Mouse (Mus musculus) midbrain, postnatal 0 days (tissue): Measurements from ENCODE around the gene Mrpl33. TPM values are rescaled to one million over a fixed set of nuclear protein-coding genes. Genes with fewer than 3 reads are reported as not detected.
"Not testable (repeated sequence)": the region's sequence is repeated elsewhere in the genome, so short reads cannot be mapped to it uniquely, and the experiment has no call there.

Experiments used
- ATAC-seq: fragments of 200-750 bp; cut with Nextera tagmentation; 2 replicates; pipeline ENCODE4 v1.8.0; 2017; ENCODE audit warnings: moderate number of reproducible peaks, mild to moderate bottlenecking, moderate TSS enrichment, moderate library complexity; ENCODE audit not compliant: low FRiP score
- DNase-seq: peaks from one replicate; pipeline ENCODE4 v3.0.0-alpha.2; 2015; ENCODE audit warnings: low spot score
- H3K27ac ChIP-seq: fragments of 300-500 bp; sonication (generic); 2 replicates; pipeline ENCODE4 v1.5.1; 2014; ENCODE audit warnings: low read depth, mild to moderate bottlenecking, low read length, mixed read lengths
- H3K27me3 ChIP-seq: fragments of 300-500 bp; sonication (generic); 2 replicates; pipeline ENCODE4 v1.6.1; 2014; ENCODE audit warnings: low read length, control low read depth, mixed read lengths; ENCODE audit not compliant: insufficient read depth
- H3K36me3 ChIP-seq: fragments of 300-500 bp; sonication (generic); 2 replicates; pipeline ENCODE4 v1.6.1; 2014; ENCODE audit warnings: low read length, control low read depth, mixed read lengths; ENCODE audit not compliant: insufficient read depth
- H3K4me1 ChIP-seq: fragments of 300-500 bp; sonication (generic); 2 replicates; pipeline ENCODE4 v1.6.1; 2014; ENCODE audit warnings: mild to moderate bottlenecking, control low read depth, antibody characterized with exemption, low read length, mixed read lengths; ENCODE audit not compliant: insufficient read depth
- H3K4me2 ChIP-seq: fragments of 300-500 bp; sonication (generic); 2 replicates; pipeline ENCODE4 v1.6.1; 2014; ENCODE audit warnings: low read depth, mild to moderate bottlenecking, low read length, mixed read lengths; ENCODE audit not compliant: poor library complexity, severe bottlenecking
- H3K4me3 ChIP-seq: fragments of 300-500 bp; sonication (generic); 2 replicates; pipeline ENCODE4 v1.5.1; 2014; ENCODE audit warnings: low read depth, mild to moderate bottlenecking, low read length, moderate library complexity
- H3K9ac ChIP-seq: fragments of 300-500 bp; sonication (generic); replicated peaks from 2 replicates; pipeline ENCODE4 v1.6.1; 2014; ENCODE audit warnings: mild to moderate bottlenecking, low read length, moderate library complexity, mixed read lengths; ENCODE audit not compliant: poor library complexity, severe bottlenecking
- H3K9me3 ChIP-seq: fragments of 300-500 bp; sonication (generic); 2 replicates; pipeline ENCODE4 v1.6.1; 2016; ENCODE audit warnings: low read length, control low read depth
- CTCF ChIP-seq: IDR thresholded peaks from 2 replicates; pipeline ENCODE4 v1.5.1; 2016; ENCODE audit warnings: antibody characterized with exemption, mild to moderate bottlenecking
- WGBS: fragments of 180-500 bp; shearing (Covaris S2); extraction: QIAGEN DNeasy Blood & Tissue Kit; methylation state at CpG from one replicate; pipeline ENCODE4 v1.1.7; 2014; 5-methylcytosine and 5-hydroxymethylcytosine counted together
- polyA plus RNA-seq: library from polyadenylated mRNA; unstranded; fragments of >200 nt; fragmentation: Nextera tagmentation; extraction: Ambion mirVana; gene quantifications from 2 replicates; pipeline ENCODE4 v1.2.1, GENCODE M21; 2015
- total RNA-seq: library from RNA; depleted of rRNA; stranded (reverse); fragments of >200 nt; gene quantifications from 2 replicates; pipeline ENCODE4 v1.2.3, GENCODE M21; 2014

The Mrpl33 gene
- total and polyA plus RNA-seq, 2 experiments from 2014 or later: 79.9 to 283 TPM

- ATAC-seq (no peak), DNase-seq (no peak)
- Histone ChIP-seq H3K27ac (no peak overlapping the region), H3K9ac (no peak overlapping the region), H3K4me2 (no peak overlapping the region), H3K4me1 (no peaks in the 10 kb centered on the region), H3K36me3 (peaks cover 5% of the 10 kb centered on the region; the same call in 1 of the 2 replicates), H3K4me3 (no peak overlapping the region), H3K9me3 (no peaks in the 10 kb centered on the region), H3K27me3 (no peaks in the 10 kb centered on the region)
- 40% methylated on average over 3 of the region's 3 CpGs for WGBS
- no peak for TF ChIP-seq CTCF
Measured at GRCm38 (mm10) chr5:31627117-31627516, 30.4 kb downstream of the Mrpl33 start.

DNA sequence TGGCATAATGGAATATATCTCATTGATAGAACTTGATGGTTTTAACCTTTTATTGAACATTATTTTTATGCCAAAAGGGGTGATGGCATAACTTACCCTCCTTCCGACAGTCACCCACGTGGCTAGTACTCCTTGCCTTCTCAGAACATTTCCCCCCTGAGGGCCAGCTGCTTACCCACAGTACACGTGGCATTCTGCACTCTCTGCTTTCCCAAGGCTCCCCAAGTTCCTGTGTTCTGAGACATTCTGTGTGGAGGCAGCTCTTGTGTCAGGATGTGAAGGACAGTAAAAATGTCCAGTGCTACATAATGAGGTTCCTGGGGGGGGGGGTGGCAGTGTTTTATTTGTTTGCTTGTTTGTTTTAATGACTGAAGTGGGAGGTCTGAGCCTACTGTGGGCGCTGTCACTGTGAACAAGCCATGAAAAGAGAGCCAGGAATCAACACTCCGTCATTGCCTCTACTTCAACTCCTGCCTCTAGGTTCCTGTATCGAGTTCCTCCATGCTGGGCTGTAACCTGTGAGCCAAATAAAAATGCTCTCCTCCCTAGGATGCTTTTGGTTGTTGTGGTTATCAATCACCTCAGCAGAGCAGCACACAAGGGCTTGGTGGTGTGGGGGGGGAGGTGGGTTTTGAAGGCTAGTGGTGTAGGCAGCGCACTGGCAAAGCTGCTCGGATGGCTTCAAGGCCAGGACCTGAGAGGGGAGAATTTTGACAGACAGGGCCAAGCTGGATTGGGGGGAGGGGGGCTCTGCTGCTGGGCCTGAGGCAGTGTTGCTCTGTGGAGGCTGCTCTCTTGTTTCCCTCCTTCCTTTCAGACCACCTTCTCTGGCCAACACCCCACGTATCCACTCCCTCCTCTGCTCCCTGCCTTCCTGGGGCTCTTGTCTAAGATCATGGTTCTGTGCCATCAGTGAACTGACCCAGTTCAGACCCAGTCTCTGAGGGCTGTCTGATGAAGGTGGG is 31.1 kb downstream of the Mrpl33 start:
- H3K4me3 ChIP-seq: no peak overlapping the region
- no peak overlapping the region for H3K4me2 ChIP-seq
- H3K36me3 ChIP-seq: peaks cover 5% of the 10 kb centered on the region; the same call in 1 of the 2 replicates
- H3K27me3 ChIP-seq: no peaks in the 10 kb centered on the region
- DNase-seq: no peak
- H3K4me1 ChIP-seq: no peaks in the 10 kb centered on the region
- no peak overlapping the region for H3K27ac ChIP-seq
- no peak overlapping the region for H3K9ac ChIP-seq
- TF ChIP-seq CTCF: no peak
- no peaks in the 10 kb centered on the region for H3K9me3 ChIP-seq
- 84% methylated on average over 9 of the region's 9 CpGs for WGBS
- ATAC-seq: no peak

GRCm38 (mm10) chr5:31628555-31628954 is 31.8 kb downstream of the Mrpl33 start:
- WGBS: 92% methylated on average over 8 of the region's 8 CpGs
- no peak for TF ChIP-seq CTCF
- no peak overlapping the region for H3K9ac ChIP-seq
- DNase-seq: no peak
- H3K4me3 ChIP-seq: no peak overlapping the region
- peaks cover 3% of the 10 kb centered on the region; the same call in 1 of the 2 replicates for H3K36me3 ChIP-seq
- no peak overlapping the region for H3K27ac ChIP-seq
- no peaks in the 10 kb centered on the region for H3K9me3 ChIP-seq
- H3K4me1 ChIP-seq: no peaks in the 10 kb centered on the region
- H3K27me3 ChIP-seq: no peaks in the 10 kb centered on the region
- no peak for ATAC-seq
- no peak overlapping the region for H3K4me2 ChIP-seq

DNA sequence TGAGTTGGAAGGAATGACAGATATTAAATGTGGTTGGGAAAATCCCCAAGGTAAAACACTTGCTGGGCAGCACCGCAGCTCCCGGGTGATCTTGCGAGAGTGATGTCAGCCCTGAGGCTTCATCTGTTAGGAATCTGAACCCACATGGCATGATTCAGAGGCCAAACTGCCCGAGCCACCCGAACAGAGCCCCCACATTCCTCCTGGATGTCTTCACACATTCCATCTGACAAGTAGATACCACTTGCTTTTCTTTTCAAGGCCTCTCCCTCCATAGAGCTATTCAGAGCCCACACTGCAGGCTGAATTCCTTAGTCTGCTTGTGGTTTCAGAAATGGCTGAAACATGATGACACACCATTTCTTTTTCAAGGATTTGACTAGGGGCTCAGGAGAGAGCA is 33.3 kb downstream of the Mrpl33 start:
- 67% methylated on average over 5 of the region's 5 CpGs for WGBS
- DNase-seq: no peak
- H3K4me1 ChIP-seq: no peaks in the 10 kb centered on the region
- H3K27me3 ChIP-seq: no peaks in the 10 kb centered on the region
- no peak for TF ChIP-seq CTCF
- H3K4me3 ChIP-seq: no peak overlapping the region
- H3K36me3 ChIP-seq: peaks cover 3% of the 10 kb centered on the region; the same call in 1 of the 2 replicates
- H3K4me2 ChIP-seq: no peak overlapping the region
- no peak for ATAC-seq
- H3K27ac ChIP-seq: no peak overlapping the region
- H3K9ac ChIP-seq: no peak overlapping the region
- H3K9me3 ChIP-seq: no peaks in the 10 kb centered on the region

GRCm38 (mm10) chr5:31631169-31631568 is 34.4 kb downstream of the Mrpl33 start:
- H3K27ac ChIP-seq, H3K27me3 ChIP-seq, H3K4me2 ChIP-seq, H3K9me3 ChIP-seq, DNase-seq, H3K4me3 ChIP-seq, H3K9ac ChIP-seq, ATAC-seq, H3K36me3 ChIP-seq, H3K4me1 ChIP-seq: not testable (repeated sequence)
- 92% methylated on average over 4 of the region's 4 CpGs for WGBS

- no peaks in the 10 kb centered on the region for H3K4me1 ChIP-seq
- no peak for DNase-seq
- no peak overlapping the region for H3K4me2 ChIP-seq
- no peak overlapping the region for H3K27ac ChIP-seq
- H3K4me3 ChIP-seq: no peak overlapping the region
- no peak overlapping the region for H3K9ac ChIP-seq
- no peak for ATAC-seq
- H3K9me3 ChIP-seq: no peaks in the 10 kb centered on the region
- H3K36me3 ChIP-seq: 0 out of 2 replicates have a peak, but pooled peaks cover 2% of the 10 kb centered on the region
- no peaks in the 10 kb centered on the region for H3K27me3 ChIP-seq
- WGBS: 61% methylated on average over 4 of the region's 4 CpGs
- TF ChIP-seq CTCF: no peak
Measured at GRCm38 (mm10) chr5:31634161-31634560, 37.4 kb downstream of the Mrpl33 start.
